Mouse (Mus musculus) gastrocnemius, postnatal 4 days (tissue): Measurements from ENCODE around the gene Slc5a5. TPM values are rescaled to one million over a fixed set of nuclear protein-coding genes. Genes with fewer than 3 reads are reported as not detected.

Source experiments
- DNase-seq, 2 experiments: peaks; one replicate each; pipeline ENCODE4 v3.0.0; 2021 to 2022; ENCODE audit warnings: low spot score in 2 of 2, mixed read lengths in 2 of 2
- microRNA-seq: library from miRNA; unstranded; fragments of <30 nt; microRNA quantifications from one replicate; pipeline ENCODE4 v1.2.0, GENCODE M21; 2021
- total RNA-seq, 2 experiments: library from RNA; stranded (reverse); gene quantifications; 2 replicates each; pipeline ENCODE4 v1.2.3; 2021

The Slc5a5 gene
- total RNA-seq, 2 experiments from 2014 or later: not detected

DNA sequence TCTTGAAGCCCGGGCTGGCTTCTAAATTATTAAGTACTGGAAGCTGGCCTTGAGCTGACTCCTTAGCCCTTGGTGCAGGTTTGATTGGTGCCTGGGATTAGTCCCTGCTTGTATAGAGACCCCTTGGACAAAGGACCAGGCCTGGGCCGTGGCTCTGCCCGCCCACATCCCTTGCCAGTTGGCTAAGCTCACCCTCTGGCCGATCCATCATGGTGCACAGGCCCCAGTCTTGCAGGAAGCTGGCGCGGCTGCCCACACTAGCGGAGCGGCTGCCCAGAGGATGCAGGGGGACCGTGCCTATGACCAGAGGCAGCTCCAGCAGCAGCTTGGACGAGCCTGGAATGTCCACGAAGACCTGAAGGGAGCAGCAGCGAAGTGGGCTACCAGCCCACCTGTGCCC is 55.9 kb downstream of the Slc5a5 start:
- no peak for DNase-seq

- DNase-seq: no peak
These were observed 58.5 kb downstream of the Slc5a5 start for GRCm38 (mm10) chr8:70834071-70834470.

DNA sequence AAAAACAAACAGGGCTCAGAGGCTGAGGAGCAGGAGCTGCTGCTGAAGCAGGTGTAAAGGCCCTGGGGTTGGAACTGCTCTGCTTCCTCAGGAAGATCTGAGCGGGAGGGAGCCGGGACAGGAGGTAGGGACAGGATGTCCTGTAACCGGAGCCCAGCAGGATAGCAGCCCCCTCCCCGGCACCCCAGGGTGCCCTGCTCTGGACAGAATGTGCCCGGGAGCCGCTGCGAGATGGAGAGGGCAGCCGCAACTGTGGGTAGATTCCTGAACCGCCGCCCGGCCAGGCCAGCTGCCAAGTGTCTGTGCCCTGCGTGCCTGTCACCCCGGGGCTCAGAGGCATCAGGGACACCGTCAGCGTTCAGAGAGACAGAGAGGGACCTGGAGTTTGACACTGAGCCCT is 59.0 kb downstream of the Slc5a5 start:
- DNase-seq: peak in 1 of 2 experiments; percentile 73

GRCm38 (mm10) chr8:70833018-70833482 is 59.5 kb downstream of the Slc5a5 start:
- DNase-seq: no peak

Small RNA genes lying within 50 kb of the gene (microRNA-seq; reads per million reads assigned to microRNA genes)
- gene Mir1969: 4.7 reads per million, percentile 17 among the genes with 10 or more reads in this experiment
- not detected for gene Mir7067

Other genes starting within 250 kb of the Slc5a5 start
- gene Pgpep1, start 232.4 kb downstream of the Slc5a5 start, total RNA-seq: 10 to 100 TPM; 41.4 to 47.0 TPM
- gene Lsm4, start 219.5 kb downstream of the Slc5a5 start, total RNA-seq: 10 to 100 TPM; 70.1 to 84.7 TPM
- gene Jund, start 193.8 kb downstream of the Slc5a5 start, total RNA-seq: 100 to 1,000 TPM; 201 to 228 TPM
- gene Iqcn, start 189.3 kb downstream of the Slc5a5 start, total RNA-seq: not detected
- gene Gm3336, start 174.2 kb downstream of the Slc5a5 start, total RNA-seq: not detected
- gene Pde4c, start 169.0 kb downstream of the Slc5a5 start, total RNA-seq: 1 to 10 TPM; 1.4 to 1.5 TPM
- gene Rab3a, start 138.1 kb downstream of the Slc5a5 start, total RNA-seq: 10 to 100 TPM; 41.0 to 44.4 TPM
- 10 to 100 TPM; 27.0 to 27.4 TPM for gene Mpv17l2, start 131.8 kb downstream of the Slc5a5 start, total RNA-seq
- 10 to 100 TPM; 65.2 to 73.0 TPM for gene Pik3r2, start 116.0 kb downstream of the Slc5a5 start, total RNA-seq
- 10 to 100 TPM; 12.3 to 14.6 TPM for gene Mast3, start 87.7 kb downstream of the Slc5a5 start, total RNA-seq
- gene Il12rb1, start 84.3 kb downstream of the Slc5a5 start, total RNA-seq: not detected
- 1 to 10 TPM; 3.9 to 7.0 TPM for gene Arrdc2, start 53.0 kb downstream of the Slc5a5 start, total RNA-seq
- gene Kcnn1, start 29.5 kb downstream of the Slc5a5 start, total RNA-seq: 1 to 10 TPM; 1.7 to 1.8 TPM
- 10 to 100 TPM; 37.5 to 40.1 TPM for gene Ccdc124, start 18.8 kb downstream of the Slc5a5 start, total RNA-seq
- 1,000 to 10,000 TPM; 1,846 to 1,982 TPM for gene Rpl18a, start 4.7 kb upstream of the Slc5a5 start, total RNA-seq
- gene Map1s, start 13.2 kb upstream of the Slc5a5 start, total RNA-seq: 10 to 100 TPM; 36.1 to 38.1 TPM